Mouse (Mus musculus) bone marrow, adult 2 months (tissue): Measurements from ENCODE around the gene 2210011C24Rik.

Experiments
- CTCF ChIP-seq: fragments of 200-500 bp; IDR thresholded peaks from 2 replicates; pipeline ENCODE4 v1.5.1; 2011; ENCODE audit warnings: low read length, control low read depth; ENCODE audit not compliant: control insufficient read depth, insufficient read depth
- POLR2A ChIP-seq: fragments of 200-500 bp; IDR thresholded peaks from 2 replicates; pipeline ENCODE4 v1.6.1; 2011; ENCODE audit warnings: low read depth, mild to moderate bottlenecking, control low read depth, low read length, borderline replicate concordance; ENCODE audit not compliant: control insufficient read depth

GRCm38 (mm10) chr8:84053229-84053628 is 41.3 kb upstream of the 2210011C24Rik start:
- TF ChIP-seq POLR2A = no peak
- no peak for TF ChIP-seq CTCF
